Mouse (Mus musculus) embryonic facial prominence, embryonic 11.5 days (tissue): ENCODE data around the gene Exoc6b. TPM values are rescaled to one million over a fixed set of nuclear protein-coding genes. Genes with fewer than 3 reads are reported as not detected.
"Not testable (repeated sequence)": the region's sequence is repeated elsewhere in the genome, so short reads cannot be mapped to it uniquely, and the experiment has no call there.

Experiments
- ATAC-seq: fragments of 200-750 bp; cut with Nextera tagmentation; replicated peaks from 2 replicates; pipeline ENCODE4 v1.8.0; 2017; ENCODE audit warnings: low read depth; ENCODE audit not compliant: insufficient number of reproducible peaks, low FRiP score, low TSS enrichment
- DNase-seq: peaks from one replicate; pipeline ENCODE4 v3.0.0-alpha.2; 2015; ENCODE audit warnings: low spot score
- H3K27ac ChIP-seq: fragments of 300-500 bp; sonication (generic); replicated peaks from 2 replicates; pipeline ENCODE4 v1.5.1; 2014; ENCODE audit warnings: mild to moderate bottlenecking, low read depth, low read length, control low read depth
- H3K27me3 ChIP-seq: fragments of 300-500 bp; sonication (generic); 2 replicates; pipeline ENCODE4 v1.6.1; 2014; ENCODE audit warnings: mild to moderate bottlenecking, low read length, moderate library complexity, mixed read lengths; ENCODE audit not compliant: control insufficient read depth, insufficient read depth
- H3K36me3 ChIP-seq: fragments of 300-500 bp; sonication (generic); replicated peaks from 2 replicates; pipeline ENCODE4 v1.6.1; 2014; ENCODE audit warnings: low read depth, mild to moderate bottlenecking, low read length, moderate library complexity, mixed read lengths; ENCODE audit not compliant: control insufficient read depth, insufficient read depth
- H3K4me1 ChIP-seq: fragments of 300-500 bp; sonication (generic); 2 replicates; pipeline ENCODE4 v1.6.1; 2014; ENCODE audit warnings: low read length, mixed read lengths; ENCODE audit not compliant: control insufficient read depth, insufficient read depth
- H3K4me2 ChIP-seq: fragments of 300-500 bp; sonication (generic); 2 replicates; pipeline ENCODE4 v1.6.1; 2014; ENCODE audit warnings: low read depth, mild to moderate bottlenecking, control low read depth, low read length, moderate library complexity
- H3K4me3 ChIP-seq: fragments of 300-500 bp; sonication (generic); 2 replicates; pipeline ENCODE4 v1.5.1; 2014; ENCODE audit warnings: low read depth, low read length, control low read depth
- H3K9ac ChIP-seq: fragments of 300-500 bp; sonication (generic); replicated peaks from 2 replicates; pipeline ENCODE4 v1.6.1; 2014; ENCODE audit warnings: mild to moderate bottlenecking, control low read depth, low read length
- H3K9me3 ChIP-seq: fragments of 300-500 bp; sonication (generic); replicated peaks from 2 replicates; pipeline ENCODE4 v1.6.1; 2016; ENCODE audit warnings: mild to moderate bottlenecking, low read length, inconsistent platforms, mixed read lengths; ENCODE audit not compliant: control insufficient read depth
- WGBS: fragments of 180-500 bp; shearing (Covaris S2); extraction: QIAGEN DNeasy Blood & Tissue Kit; methylation state at CpG from one replicate; pipeline ENCODE4 v1.1.7; 2014; 5-methylcytosine and 5-hydroxymethylcytosine counted together
- polyA plus RNA-seq: library from polyadenylated mRNA; unstranded; fragments of >200 nt; fragmentation: Nextera tagmentation; extraction: Ambion mirVana; gene quantifications from 2 replicates; pipeline ENCODE4 v1.2.1, GENCODE M21; 2014

Gene Exoc6b
- 33.4 and 36.0 TPM in 2 replicates for polyA plus RNA-seq

GRCm38 (mm10) chr6:85069023-85069985 is at the start of gene Exoc6b:
TSS of gene Exoc6b (minus strand) at chr6:85069513.
- H3K9ac ChIP-seq = peak within 1 kb of the TSS; percentile 91
- H3K4me1 ChIP-seq = no peaks in the 10 kb centered on the region
- H3K27me3 ChIP-seq = no peaks in the 10 kb centered on the region
- ATAC-seq (peak; percentile 95), DNase-seq (peak; percentile 89)
- no peaks in the 10 kb centered on the region for H3K9me3 ChIP-seq
- H3K4me2 ChIP-seq = peak within 1 kb of the TSS; percentile 84
- peak within 1 kb of the TSS; percentile 93 for H3K4me3 ChIP-seq
- WGBS = under 1% methylated on average over 60 of the region's 63 CpGs
- 0 out of 2 replicates have a peak within 1 kb of the TSS, but pooled peaks have one; percentile 41 for H3K27ac ChIP-seq
- no peaks in the 10 kb centered on the region for H3K36me3 ChIP-seq

GRCm38 (mm10) chr6:85117545-85118511 is 48.5 kb upstream of the Exoc6b start:
- not testable (repeated sequence) for H3K4me1 ChIP-seq, H3K27me3 ChIP-seq, H3K4me2 ChIP-seq, ATAC-seq, H3K4me3 ChIP-seq, H3K9ac ChIP-seq, H3K36me3 ChIP-seq, H3K27ac ChIP-seq, H3K9me3 ChIP-seq
- 36% methylated on average over 8 of the region's 11 CpGs for WGBS
- peak; percentile 81 for DNase-seq

- WGBS = 83% methylated on average over 10 of the region's 10 CpGs
- ATAC-seq (no peak), DNase-seq (no peak)
- H3K36me3 ChIP-seq = no peaks in the 10 kb centered on the region
- no peaks in the 10 kb centered on the region for H3K27me3 ChIP-seq
- H3K9ac ChIP-seq = no peak overlapping the region
- H3K4me2 ChIP-seq = no peak overlapping the region
- no peak overlapping the region for H3K27ac ChIP-seq
- no peak overlapping the region for H3K4me3 ChIP-seq
- no peaks in the 10 kb centered on the region for H3K9me3 ChIP-seq
- H3K4me1 ChIP-seq = no peaks in the 10 kb centered on the region
Observed at GRCm38 (mm10) chr6:85105033-85105615, 35.8 kb upstream of the Exoc6b start.

- H3K9me3 ChIP-seq = no peaks in the 10 kb centered on the region
- no peaks in the 10 kb centered on the region for H3K4me1 ChIP-seq
- no peaks in the 10 kb centered on the region for H3K36me3 ChIP-seq
- H3K4me2 ChIP-seq = no peak overlapping the region
- no peak overlapping the region for H3K9ac ChIP-seq
- H3K27me3 ChIP-seq = no peaks in the 10 kb centered on the region
- 77% methylated on average over 3 of the region's 3 CpGs for WGBS
- H3K4me3 ChIP-seq = no peak overlapping the region
- H3K27ac ChIP-seq = no peak overlapping the region
- no peak for ATAC-seq
- no peak for DNase-seq
Observed at GRCm38 (mm10) chr6:85103321-85103720, 34.0 kb upstream of the Exoc6b start.

GRCm38 (mm10) chr6:85096441-85096840 is 27.1 kb upstream of the Exoc6b start:
- no peak overlapping the region for H3K4me3 ChIP-seq
- H3K4me1 ChIP-seq = no peaks in the 10 kb centered on the region
- H3K36me3 ChIP-seq = no peaks in the 10 kb centered on the region
- 79% methylated on average over 2 of the region's 2 CpGs for WGBS
- H3K9me3 ChIP-seq = no peaks in the 10 kb centered on the region
- H3K27ac ChIP-seq = no peak overlapping the region
- H3K9ac ChIP-seq = no peak overlapping the region
- DNase-seq (no peak), ATAC-seq (no peak)
- no peak overlapping the region for H3K4me2 ChIP-seq
- no peaks in the 10 kb centered on the region for H3K27me3 ChIP-seq

GRCm38 (mm10) chr6:85087425-85087824 is 18.1 kb upstream of the Exoc6b start:
- Histone ChIP-seq H3K4me2 (no peak overlapping the region), H3K4me3 (no peak overlapping the region), H3K36me3 (no peaks in the 10 kb centered on the region), H3K9ac (no peak overlapping the region), H3K4me1 (no peaks in the 10 kb centered on the region), H3K27ac (no peak overlapping the region), H3K9me3 (no peaks in the 10 kb centered on the region), H3K27me3 (no peaks in the 10 kb centered on the region)
- no peak for ATAC-seq
- WGBS = 79% methylated on average over 4 of the region's 4 CpGs
- no peak for DNase-seq

GRCm38 (mm10) chr6:85086645-85087044 is 17.3 kb upstream of the Exoc6b start:
- whole genome bisulfite sequencing = 69% methylated on average over 3 of the region's 3 CpGs
- Histone ChIP-seq H3K9me3 (no peaks in the 10 kb centered on the region), H3K4me1 (no peaks in the 10 kb centered on the region), H3K9ac (no peak overlapping the region), H3K27ac (no peak overlapping the region), H3K27me3 (no peaks in the 10 kb centered on the region), H3K4me2 (no peak overlapping the region), H3K36me3 (no peaks in the 10 kb centered on the region), H3K4me3 (no peak overlapping the region)
- no peak for DNase-seq
- no peak for ATAC-seq
